Mouse (Mus musculus): ENCODE measurements around the gene Nat10. TPM values are rescaled to one million over a fixed set of nuclear protein-coding genes. Genes with fewer than 3 reads are reported as not detected.

Nat10 gene
- polyA plus RNA-seq, 1 experiment from 2014 or later: 14.0 TPM

DNA sequence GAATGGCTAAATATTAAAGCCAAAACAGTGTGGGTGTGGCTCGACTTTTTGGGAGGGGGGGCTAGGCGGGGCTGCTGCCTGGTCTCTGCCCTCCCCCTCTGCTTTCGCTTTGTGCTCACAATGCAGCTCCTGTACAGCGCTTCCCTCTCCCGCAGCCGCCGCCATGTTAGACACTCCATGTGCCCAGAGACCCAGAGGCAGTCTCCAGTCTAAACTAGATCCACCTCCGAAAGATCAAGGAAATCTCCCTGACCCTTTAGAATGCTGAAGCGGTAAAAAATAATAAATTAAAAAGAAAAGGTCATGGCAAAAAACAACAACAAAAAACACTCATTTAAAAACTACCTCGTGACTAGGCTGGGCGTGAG is 34.8 kb upstream of the Nat10 start:
- H3K9ac ChIP-seq (ENCODE audit: low read length): peak overlapping the region; percentile 99
- peaks cover 16% of the 10 kb centered on the region for H3K4me1 ChIP-seq (ENCODE audit: control insufficient read depth, insufficient read depth, low read length)
- peaks cover 29% of the 10 kb centered on the region for H3K36me3 ChIP-seq (ENCODE audit: control insufficient read depth, insufficient read depth, low read length)
- under 1% methylated on average over 11 of the region's 11 CpGs for WGBS
- H3K9me3 ChIP-seq (replicated peaks; ENCODE audit: control insufficient read depth, low read length): no peaks in the 10 kb centered on the region
- H3K27me3 ChIP-seq (replicated peaks; ENCODE audit: control insufficient read depth, insufficient read depth, low read length): no peaks in the 10 kb centered on the region
- ATAC-seq (peak; percentile 76), DNase-seq (ENCODE audit: low spot score) (peak; percentile 85)
- H3K4me3 ChIP-seq (ENCODE audit: low read depth, low read length): peak overlapping the region; percentile 93
- peak overlapping the region; percentile 61 for H3K4me2 ChIP-seq (ENCODE audit: low read length)
- H3K27ac ChIP-seq (ENCODE audit: low read depth, low read length): peak overlapping the region; percentile 100

DNA sequence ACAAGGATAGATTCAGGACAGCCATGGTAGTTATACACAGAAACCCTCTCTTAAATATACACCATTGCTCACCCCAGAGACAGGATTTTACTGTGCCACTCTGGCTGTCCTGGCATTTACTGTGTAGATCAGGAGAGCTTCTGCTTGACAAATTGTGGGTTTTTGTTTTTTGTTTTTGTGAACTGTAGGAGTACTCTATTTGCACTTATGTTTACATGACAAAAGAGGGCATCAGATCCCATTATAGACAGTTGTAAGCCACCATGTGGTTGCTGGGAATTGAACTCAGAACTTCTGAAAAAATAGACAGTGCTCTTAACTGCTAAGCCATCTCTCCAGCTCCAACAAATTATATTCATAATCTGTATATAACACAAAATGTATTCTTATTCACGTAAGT is 30.9 kb upstream of the Nat10 start:
- ATAC-seq: no peak

GRCm38 (mm10) chr2:103785735-103786134 is 24.7 kb upstream of the Nat10 start:
- H3K4me1 ChIP-seq (ENCODE audit: control insufficient read depth, insufficient read depth, low read length): no peaks in the 10 kb centered on the region; the same call in 1 of the 2 replicates
- 98% methylated on average over 1 of the region's 1 CpGs for WGBS
- ATAC-seq: no peak
- H3K9me3 ChIP-seq (replicated peaks; ENCODE audit: control insufficient read depth, low read length): no peaks in the 10 kb centered on the region
- H3K4me3 ChIP-seq (ENCODE audit: low read depth, low read length): no peak overlapping the region
- DNase-seq (ENCODE audit: low spot score): no peak
- H3K27me3 ChIP-seq (replicated peaks; ENCODE audit: control insufficient read depth, insufficient read depth, low read length): no peaks in the 10 kb centered on the region
- H3K36me3 ChIP-seq (ENCODE audit: control insufficient read depth, insufficient read depth, low read length): peaks cover 36% of the 10 kb centered on the region
- H3K27ac ChIP-seq (ENCODE audit: low read depth, low read length): no peak overlapping the region
- H3K4me2 ChIP-seq (ENCODE audit: low read length): no peak overlapping the region
- no peak overlapping the region for H3K9ac ChIP-seq (ENCODE audit: low read length)

More for the DNA sequence above, 30.9 kb upstream of the Nat10 start:
- no peak overlapping the region for H3K4me3 ChIP-seq (ENCODE audit: low read depth, low read length)
- H3K36me3 ChIP-seq (ENCODE audit: control insufficient read depth, insufficient read depth, low read length): peaks cover 44% of the 10 kb centered on the region
- no peaks in the 10 kb centered on the region for H3K27me3 ChIP-seq (replicated peaks; ENCODE audit: control insufficient read depth, insufficient read depth, low read length)
- H3K27ac ChIP-seq (ENCODE audit: low read depth, low read length): no peak overlapping the region
- no peak overlapping the region for H3K4me2 ChIP-seq (ENCODE audit: low read length)
- no peaks in the 10 kb centered on the region for H3K9me3 ChIP-seq (replicated peaks; ENCODE audit: control insufficient read depth, low read length)
- DNase-seq (ENCODE audit: low spot score): no peak
- H3K4me1 ChIP-seq (ENCODE audit: control insufficient read depth, insufficient read depth, low read length): peaks cover 13% of the 10 kb centered on the region
- no peak overlapping the region for H3K9ac ChIP-seq (ENCODE audit: low read length)
- WGBS: 88% methylated on average over 1 of the region's 1 CpGs

DNA sequence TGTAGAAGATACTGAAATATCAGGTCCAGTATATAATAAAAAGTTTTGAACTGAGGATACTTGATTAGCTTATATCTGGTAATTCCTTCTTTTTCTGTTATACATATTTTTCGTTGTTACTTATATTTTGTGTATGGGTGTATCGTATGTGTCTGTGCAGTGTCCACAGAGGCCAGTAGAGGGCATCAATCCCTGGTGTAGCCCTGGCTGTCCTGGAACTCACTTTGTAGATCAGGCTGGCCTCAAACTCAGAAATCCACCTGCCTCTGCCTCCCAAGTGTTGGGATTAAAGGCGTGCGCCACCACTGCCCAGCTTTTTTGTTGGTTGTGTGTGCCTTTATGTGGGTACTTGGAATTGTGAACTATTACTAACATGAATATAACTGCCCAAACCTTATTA is 23.6 kb upstream of the Nat10 start:
- no peak for ATAC-seq
- no peaks in the 10 kb centered on the region for H3K27me3 ChIP-seq (replicated peaks; ENCODE audit: control insufficient read depth, insufficient read depth, low read length)
- H3K9ac ChIP-seq (ENCODE audit: low read length): no peak overlapping the region
- H3K4me1 ChIP-seq (ENCODE audit: control insufficient read depth, insufficient read depth, low read length): no peaks in the 10 kb centered on the region
- H3K36me3 ChIP-seq (ENCODE audit: control insufficient read depth, insufficient read depth, low read length): peaks cover 40% of the 10 kb centered on the region
- 88% methylated on average over 4 of the region's 4 CpGs for WGBS
- no peak overlapping the region for H3K4me2 ChIP-seq (ENCODE audit: low read length)
- DNase-seq (ENCODE audit: low spot score): no peak
- no peaks in the 10 kb centered on the region for H3K9me3 ChIP-seq (replicated peaks; ENCODE audit: control insufficient read depth, low read length)
- H3K27ac ChIP-seq (ENCODE audit: low read depth, low read length): no peak overlapping the region
- H3K4me3 ChIP-seq (ENCODE audit: low read depth, low read length): no peak overlapping the region

DNA sequence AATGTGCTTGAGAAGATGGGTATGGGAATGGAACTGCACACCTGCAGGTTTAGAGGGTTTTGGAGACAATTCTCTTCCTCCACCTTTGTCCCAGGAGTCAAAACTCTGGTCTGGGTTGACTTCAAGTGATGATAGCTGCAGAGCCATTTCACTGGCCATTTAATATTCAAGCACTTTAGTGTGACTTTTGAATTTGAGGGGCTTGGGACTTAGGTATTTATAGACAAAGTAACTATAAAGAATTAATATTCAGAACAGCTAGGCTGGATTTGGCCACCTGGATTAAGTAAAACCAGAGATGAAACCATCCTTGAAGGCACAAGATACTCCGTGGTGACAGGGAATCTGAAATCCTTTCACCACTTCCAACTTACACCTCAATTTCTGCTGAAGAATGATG is 1.4 kb upstream of the Nat10 start:
- Histone ChIP-seq H3K27me3 (replicated peaks; ENCODE audit: control insufficient read depth, insufficient read depth, low read length) (no peaks in the 10 kb centered on the region), H3K27ac (ENCODE audit: low read depth, low read length) (no peak overlapping the region), H3K9ac (ENCODE audit: low read length) (no peak overlapping the region), H3K36me3 (ENCODE audit: control insufficient read depth, insufficient read depth, low read length) (peaks cover 32% of the 10 kb centered on the region), H3K9me3 (replicated peaks; ENCODE audit: control insufficient read depth, low read length) (no peaks in the 10 kb centered on the region), H3K4me3 (ENCODE audit: low read depth, low read length) (no peak overlapping the region), H3K4me1 (ENCODE audit: control insufficient read depth, insufficient read depth, low read length) (peaks cover 6% of the 10 kb centered on the region), H3K4me2 (ENCODE audit: low read length) (no peak overlapping the region)
- no peak for DNase-seq (ENCODE audit: low spot score)
- 71% methylated on average over 1 of the region's 1 CpGs for WGBS
- no peak for ATAC-seq

DNA sequence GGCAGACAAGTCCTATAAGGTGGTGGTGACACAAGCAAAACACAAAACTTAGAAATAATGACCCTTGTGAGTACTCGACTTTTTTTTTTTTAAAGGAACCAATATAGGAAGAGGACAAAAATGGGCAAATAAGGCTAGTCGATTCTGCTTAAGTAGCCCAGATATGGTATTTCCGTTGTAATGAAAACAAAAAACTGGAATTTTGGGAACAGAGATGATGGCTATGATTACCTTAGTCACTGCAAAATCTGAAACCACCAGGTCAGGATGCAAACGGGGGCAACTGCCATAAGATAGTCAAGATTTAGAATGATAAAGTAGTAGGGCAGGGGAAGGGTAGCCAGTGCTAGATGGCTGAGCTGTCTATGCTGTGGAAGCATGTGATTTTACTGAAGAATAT is 923 bp upstream of the Nat10 start:
- 44% methylated on average over 4 of the region's 4 CpGs for WGBS

GRCm38 (mm10) chr2:103760421-103760820 is 649 bp downstream of the Nat10 start:
- DNase-seq (ENCODE audit: low spot score): peak; percentile 27
- under 1% methylated on average over 12 of the region's 12 CpGs for WGBS
- peak; percentile 6 for ATAC-seq
- Histone ChIP-seq H3K4me3 (ENCODE audit: low read depth, low read length) (peak overlapping the region; percentile 72), H3K9ac (ENCODE audit: low read length) (peak overlapping the region; percentile 70), H3K4me1 (ENCODE audit: control insufficient read depth, insufficient read depth, low read length) (peaks cover 6% of the 10 kb centered on the region), H3K4me2 (ENCODE audit: low read length) (peak overlapping the region; percentile 87), H3K9me3 (replicated peaks; ENCODE audit: control insufficient read depth, low read length) (no peaks in the 10 kb centered on the region), H3K27me3 (replicated peaks; ENCODE audit: control insufficient read depth, insufficient read depth, low read length) (no peaks in the 10 kb centered on the region), H3K27ac (ENCODE audit: low read depth, low read length) (no peak overlapping the region), H3K36me3 (ENCODE audit: control insufficient read depth, insufficient read depth, low read length) (peaks cover 25% of the 10 kb centered on the region)

More for the DNA sequence above, 923 bp upstream of the Nat10 start:
- Histone ChIP-seq H3K36me3 (ENCODE audit: control insufficient read depth, insufficient read depth, low read length) (peaks cover 34% of the 10 kb centered on the region), H3K4me1 (ENCODE audit: control insufficient read depth, insufficient read depth, low read length) (peaks cover 6% of the 10 kb centered on the region), H3K9ac (ENCODE audit: low read length) (no peak overlapping the region), H3K4me3 (ENCODE audit: low read depth, low read length) (peak overlapping the region; percentile 72; the same call in 1 of the 2 replicates), H3K27me3 (replicated peaks; ENCODE audit: control insufficient read depth, insufficient read depth, low read length) (no peaks in the 10 kb centered on the region), H3K27ac (ENCODE audit: low read depth, low read length) (peak overlapping the region; percentile 52; the same call in 1 of the 2 replicates), H3K4me2 (ENCODE audit: low read length) (peak overlapping the region; percentile 87), H3K9me3 (replicated peaks; ENCODE audit: control insufficient read depth, low read length) (no peaks in the 10 kb centered on the region)
- ATAC-seq: no peak
- DNase-seq (ENCODE audit: low spot score): no peak

- H3K4me2 ChIP-seq (ENCODE audit: low read length): no peak overlapping the region
- no peaks in the 10 kb centered on the region; the same call in 1 of the 2 replicates for H3K4me1 ChIP-seq (ENCODE audit: control insufficient read depth, insufficient read depth, low read length)
- no peak overlapping the region for H3K9ac ChIP-seq (ENCODE audit: low read length)
- ATAC-seq (no peak), DNase-seq (ENCODE audit: low spot score) (no peak)
- no peaks in the 10 kb centered on the region for H3K27me3 ChIP-seq (replicated peaks; ENCODE audit: control insufficient read depth, insufficient read depth, low read length)
- no peaks in the 10 kb centered on the region for H3K9me3 ChIP-seq (replicated peaks; ENCODE audit: control insufficient read depth, low read length)
- peaks cover 46% of the 10 kb centered on the region for H3K36me3 ChIP-seq (ENCODE audit: control insufficient read depth, insufficient read depth, low read length)
- WGBS: 95% methylated on average over 9 of the region's 9 CpGs
- no peak overlapping the region for H3K4me3 ChIP-seq (ENCODE audit: low read depth, low read length)
- H3K27ac ChIP-seq (ENCODE audit: low read depth, low read length): no peak overlapping the region
Measured at GRCm38 (mm10) chr2:103755458-103756085, 5.5 kb downstream of the Nat10 start.

DNA sequence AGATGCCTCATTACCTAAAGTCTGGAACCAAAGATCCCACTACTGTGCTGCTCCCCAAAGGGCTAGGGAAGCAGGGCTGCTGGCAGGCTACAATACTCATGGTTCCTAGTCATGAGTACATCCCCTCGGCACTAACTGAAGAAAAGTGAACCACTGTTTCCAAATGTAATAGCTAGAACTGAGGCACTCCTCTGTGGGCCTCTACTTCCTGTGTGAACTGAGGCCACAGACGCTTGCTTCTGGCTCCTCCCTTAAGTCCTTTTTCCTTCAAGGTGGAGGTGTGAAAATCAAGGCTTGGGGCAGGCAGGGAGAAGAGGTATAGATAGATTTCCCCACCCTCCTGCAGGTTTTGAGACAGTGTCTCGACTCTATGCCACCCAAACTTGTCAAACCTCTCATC is 6.5 kb downstream of the Nat10 start:
- no peak overlapping the region for H3K4me3 ChIP-seq (ENCODE audit: low read depth, low read length)
- WGBS: 90% methylated on average over 3 of the region's 3 CpGs

More for the DNA sequence above, 6.5 kb downstream of the Nat10 start:
- Histone ChIP-seq H3K9me3 (replicated peaks; ENCODE audit: control insufficient read depth, low read length) (no peaks in the 10 kb centered on the region), H3K36me3 (ENCODE audit: control insufficient read depth, insufficient read depth, low read length) (peaks cover 56% of the 10 kb centered on the region), H3K4me2 (ENCODE audit: low read length) (no peak overlapping the region), H3K4me1 (ENCODE audit: control insufficient read depth, insufficient read depth, low read length) (no peaks in the 10 kb centered on the region), H3K9ac (ENCODE audit: low read length) (no peak overlapping the region), H3K27ac (ENCODE audit: low read depth, low read length) (no peak overlapping the region), H3K27me3 (replicated peaks; ENCODE audit: control insufficient read depth, insufficient read depth, low read length) (no peaks in the 10 kb centered on the region)
- DNase-seq (ENCODE audit: low spot score) (no peak), ATAC-seq (no peak)
